Mouse (Mus musculus) ES-E14 (cell line): ENCODE results near the gene Epb41l5. TPM values are rescaled to one million over a fixed set of nuclear protein-coding genes. Genes with fewer than 3 reads are reported as not detected.

Experiments used
- DNase-seq: peaks from one replicate; pipeline ENCODE4 v3.0.0-alpha.2; 2013; ENCODE audit warnings: low read depth, low spot score
- H3K27ac ChIP-seq: 2 replicates; pipeline ENCODE4 v1.5.1; 2012; ENCODE audit warnings: low read depth, mild to moderate bottlenecking, low read length, moderate library complexity, mixed read lengths; ENCODE audit not compliant: poor library complexity, insufficient read depth, severe bottlenecking
- H3K36me3 ChIP-seq: 2 replicates; pipeline ENCODE4 v1.6.1; 2012; ENCODE audit warnings: mild to moderate bottlenecking, low read length, moderate library complexity, mixed read lengths; ENCODE audit not compliant: control insufficient read depth, poor library complexity, insufficient read depth, severe bottlenecking
- H3K4me1 ChIP-seq, 2 experiments: fragments of 150-350 bp in 1 of 2; sonication (generic) in 1 of 2; 2 replicates each; pipeline ENCODE4 v1.6.1; 2012; ENCODE audit warnings: low read length in 2 of 2, mild to moderate bottlenecking in 1 of 2, mixed read lengths in 1 of 2; ENCODE audit not compliant: control insufficient read depth in 2 of 2, insufficient read depth in 2 of 2, poor library complexity in 1 of 2
- H3K4me3 ChIP-seq, 2 experiments: fragments of 150-350 bp in 1 of 2; sonication (generic) in 1 of 2; 2 replicates each; pipeline ENCODE4 v1.5.1; 2012; ENCODE audit warnings: low read length in 2 of 2, low read depth in 1 of 2, mild to moderate bottlenecking in 1 of 2, mixed read lengths in 1 of 2; ENCODE audit not compliant: insufficient read depth in 1 of 2, poor library complexity in 1 of 2, severe bottlenecking in 1 of 2
- H3K9ac ChIP-seq: 2 replicates; pipeline ENCODE4 v1.6.1; 2012; ENCODE audit warnings: low read depth, mild to moderate bottlenecking, low read length, mixed read lengths; ENCODE audit not compliant: poor library complexity, insufficient read depth, severe bottlenecking
- H3K9me3 ChIP-seq: fragments of 150-350 bp; sonication (generic); 2 replicates; pipeline ENCODE4 v1.6.1; 2012; ENCODE audit warnings: low read depth, mild to moderate bottlenecking, low read length; ENCODE audit not compliant: control insufficient read depth, insufficient read depth
- CHD2 ChIP-seq: IDR thresholded peaks from 2 replicates; pipeline ENCODE4 v1.6.1; 2014; ENCODE audit warnings: mild to moderate bottlenecking, low read depth, low read length, inconsistent platforms
- HCFC1 ChIP-seq: IDR thresholded peaks from 2 replicates; pipeline ENCODE4 v1.6.1; 2012; ENCODE audit warnings: low read length, inconsistent platforms, borderline replicate concordance; ENCODE audit not compliant: insufficient read depth
- MAFK ChIP-seq: IDR thresholded peaks from 2 replicates; pipeline ENCODE4 v1.6.1; 2014; ENCODE audit warnings: mild to moderate bottlenecking, low read depth, low read length, inconsistent platforms; ENCODE audit not compliant: insufficient read depth
- ZC3H11A ChIP-seq: IDR thresholded peaks from 2 replicates; pipeline ENCODE4 v1.6.1; 2012; ENCODE audit warnings: low read depth, mild to moderate bottlenecking, inconsistent platforms, low read length, borderline replicate concordance
- ZNF384 ChIP-seq: IDR thresholded peaks from 2 replicates; pipeline ENCODE4 v1.6.1; 2012; ENCODE audit warnings: low read depth, low read length, inconsistent platforms
- in situ Hi-C, 2 experiments: fragments of 600-800 bp; cut with MboI; formaldehyde crosslinking; loops; one replicate each; pipeline ENCODE4 v1.15.1; 2025; ENCODE audit warnings: low sequenced_read_pairs in 2 of 2, inconsistent platforms in 1 of 2; ENCODE audit not compliant: unreplicated experiment in 2 of 2
- total RNA-seq: library from RNA; depleted of rRNA; stranded (reverse); fragments of 300-350 nt; gene quantifications from 2 replicates; pipeline ENCODE4 v1.2.3, GENCODE M21; 2012

Gene Epb41l5
- total RNA-seq, 1 experiment: 13.4 TPM

DNA sequence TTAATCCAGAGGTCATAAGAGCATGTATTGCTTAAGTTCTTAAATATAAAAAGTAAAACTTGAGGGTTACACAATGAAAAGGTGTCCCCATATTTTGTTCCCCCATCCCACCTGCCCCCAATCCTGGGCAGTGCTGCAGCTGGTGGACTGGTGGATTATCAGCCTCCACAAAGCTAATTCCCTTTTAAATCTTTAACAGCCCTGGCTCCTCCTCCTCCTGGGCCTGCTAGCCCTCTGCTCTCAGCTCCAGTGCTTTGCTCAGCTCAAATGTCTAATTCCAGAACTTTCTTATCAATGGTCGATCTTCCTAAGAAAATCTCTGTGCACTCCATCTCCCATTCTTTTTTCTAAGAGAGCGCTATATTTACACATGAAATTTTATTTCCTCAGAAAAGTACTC, 2.4 kb downstream of the Epb41l5 start:
- in situ Hi-C loops: no loop called here
- H3K9me3 ChIP-seq: no peaks in the 10 kb centered on the region
- TF ChIP-seq CHD2 (no peak), ZC3H11A (no peak), MAFK (no peak), HCFC1 (no peak), ZNF384 (no peak)
- H3K9ac ChIP-seq: no peak overlapping the region
- peaks cover 2 to 3% of the 10 kb centered on the region in 2 experiments; a peak in 2 of 4 replicates for H3K4me1 ChIP-seq
- peaks cover 5% of the 10 kb centered on the region; the same call in 1 of the 2 replicates for H3K36me3 ChIP-seq
- DNase-seq: no peak
- no peak overlapping the region for H3K27ac ChIP-seq
- H3K4me3 ChIP-seq: no peak overlapping the region

DNA sequence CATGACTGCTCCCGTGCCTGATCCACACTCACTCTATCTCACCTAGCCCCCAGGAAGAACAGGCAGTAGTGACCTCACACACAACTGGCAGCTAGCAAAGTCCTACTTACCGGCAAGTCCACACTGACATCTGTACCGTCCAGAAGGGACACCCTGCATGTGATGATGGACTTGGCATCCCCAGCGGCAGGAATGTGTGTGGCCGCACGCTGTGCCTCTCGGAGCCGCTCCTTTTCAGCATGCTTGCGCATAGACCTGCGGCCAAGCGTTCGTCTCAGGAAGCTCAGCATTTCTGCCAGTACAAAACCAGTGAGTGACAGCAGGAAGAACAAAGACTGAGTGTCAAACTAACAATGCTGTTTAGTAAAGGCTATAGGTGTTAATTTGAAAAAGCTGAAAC, 6.4 kb downstream of the Epb41l5 start:
- Histone ChIP-seq H3K27ac (no peak overlapping the region), H3K4me1 (peaks cover 2% of the 10 kb centered on the region in 2 experiments; a peak in 2 of 4 replicates), H3K36me3 (peaks cover 5% of the 10 kb centered on the region; the same call in 1 of the 2 replicates), H3K9me3 (no peaks in the 10 kb centered on the region), H3K4me3 (no peak overlapping the region), H3K9ac (no peak overlapping the region)
- in situ Hi-C loops: no loop called here
- peak; percentile 33 for DNase-seq
- no peak for TF ChIP-seq MAFK
- TF ChIP-seq ZNF384: no peak
- TF ChIP-seq ZC3H11A: no peak
- no peak for TF ChIP-seq HCFC1

DNA sequence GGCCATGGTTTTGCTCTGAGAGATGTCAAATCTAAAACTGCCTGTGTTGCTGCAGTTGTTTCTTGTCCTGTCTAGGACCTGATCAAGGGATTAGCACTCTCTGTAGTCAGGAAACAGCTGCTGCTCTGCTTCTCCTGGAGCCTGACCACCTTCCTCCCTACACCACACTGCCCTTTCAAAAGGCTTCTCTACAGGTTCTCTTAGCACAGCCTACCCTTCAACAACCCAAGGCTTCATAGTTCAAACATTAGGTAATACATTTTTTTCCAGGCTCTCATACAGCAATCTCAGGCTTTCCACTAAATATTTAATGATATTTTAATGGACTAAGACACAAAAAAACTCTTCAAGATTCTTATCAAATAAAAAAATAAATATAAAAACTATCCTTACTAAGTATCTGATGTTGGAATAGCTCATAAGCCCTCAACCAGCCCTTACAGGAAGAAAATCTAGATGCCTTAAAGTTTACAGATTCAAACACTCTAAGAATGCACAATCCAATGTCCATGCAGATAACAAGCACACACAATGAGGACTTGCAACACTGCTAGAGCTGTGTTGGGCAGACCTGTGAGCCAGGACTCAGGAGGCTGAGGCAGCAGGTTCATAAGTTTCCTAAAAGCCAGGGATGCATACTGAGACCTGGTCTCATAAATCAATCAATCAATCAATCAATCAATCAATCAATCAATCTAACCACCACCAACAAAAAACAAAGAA, 7.5 kb downstream of the Epb41l5 start:
- DNase-seq: no peak
- no peak for TF ChIP-seq ZNF384
- no peak for TF ChIP-seq CHD2
- no peak for TF ChIP-seq MAFK
- no peak for TF ChIP-seq ZC3H11A
- no peak for TF ChIP-seq HCFC1
- Histone ChIP-seq H3K27ac (no peak overlapping the region), H3K9me3 (no peaks in the 10 kb centered on the region), H3K4me3 (no peak overlapping the region), H3K36me3 (peaks cover 8% of the 10 kb centered on the region; the same call in 1 of the 2 replicates), H3K9ac (no peak overlapping the region), H3K4me1 (peaks cover 0 to 2% of the 10 kb centered on the region in 2 experiments; a peak in 2 of 4 replicates)
- in situ Hi-C loops: no loop called here

DNA sequence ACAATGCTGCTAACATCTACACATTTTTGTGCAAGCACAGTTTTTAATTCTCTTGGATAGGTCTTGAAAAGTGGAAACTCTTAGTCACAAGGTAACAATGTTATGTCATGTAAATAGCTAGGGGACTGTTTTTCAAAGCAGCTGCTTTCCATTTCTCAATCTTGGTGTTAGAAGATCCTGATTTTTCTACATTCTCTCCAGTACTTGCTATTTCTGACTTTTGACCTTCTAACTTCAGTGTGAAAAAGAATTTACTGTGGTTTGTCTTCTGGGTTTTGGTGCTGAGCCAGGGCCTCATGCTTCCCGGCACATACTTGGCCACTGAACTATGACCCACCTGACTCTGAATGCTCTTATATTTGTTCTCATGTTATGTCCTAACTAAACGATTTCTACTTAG, 8.8 kb downstream of the Epb41l5 start:
- Histone ChIP-seq H3K9ac (no peak overlapping the region), H3K4me3 (no peak overlapping the region), H3K27ac (no peak overlapping the region), H3K9me3 (no peaks in the 10 kb centered on the region), H3K36me3 (peaks cover 8% of the 10 kb centered on the region; the same call in 1 of the 2 replicates), H3K4me1 (peaks cover 0 to 2% of the 10 kb centered on the region in 2 experiments; a peak in 2 of 4 replicates)
- in situ Hi-C loops: no loop called here
- no peak for TF ChIP-seq CHD2
- no peak for TF ChIP-seq MAFK
- TF ChIP-seq HCFC1: no peak
- TF ChIP-seq ZNF384: no peak
- no peak for TF ChIP-seq ZC3H11A
- no peak for DNase-seq
